In the genomic region with DNA sequence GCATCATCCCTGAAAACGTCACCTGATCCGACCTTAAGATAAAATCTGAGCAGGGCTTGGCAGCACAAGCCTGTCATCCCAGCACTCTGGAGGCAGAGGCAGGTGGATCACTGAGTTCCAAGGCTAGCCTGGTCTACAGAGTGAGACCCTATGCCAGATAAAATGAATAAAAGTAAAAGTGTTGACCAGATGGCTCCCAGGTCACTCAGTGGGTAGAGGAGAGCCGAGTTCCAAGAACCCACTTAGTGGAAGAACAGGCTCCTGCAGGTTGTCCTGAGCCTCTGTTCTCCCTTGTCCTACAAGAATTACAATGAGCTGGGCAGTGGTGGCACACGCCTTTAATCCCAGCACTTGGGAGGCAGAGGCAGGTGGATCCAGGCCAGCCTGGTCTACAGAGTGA, we compare ENCODE assay signal across 16 mouse cellular contexts. TPM values are rescaled to one million over a fixed set of nuclear protein-coding genes. Genes with fewer than 3 reads are reported as not detected.
DNase-seq lines count a peak whose midpoint lies in the region; TF ChIP-seq lines count a peak whose summit lies in the region.
"Had no signal": no experiment of that assay in that cellular context is flagged by ENCODE, and none has a peak within 500 bp of the region (broad histone marks: within the 10 kb centered on the region; RNA-seq: fewer than 3 reads in every experiment).

No protein-coding gene starts in this region.

- 41% methylated on average over 4 of the region's 4 CpGs for WGBS in cerebellum, adult 2 months
- WGBS in heart, adult 2 months, result 69% methylated on average over 4 of the region's 4 CpGs

- 0 out of 2 replicates have a peak overlapping the region, but pooled peaks have one; percentile 3 for H3K27ac ChIP-seq in cerebellum, adult 2 months (ENCODE audit: insufficient read depth, low read length)
- H3K27ac ChIP-seq in heart, adult 2 months, result no peak overlapping the region
- H3K27ac ChIP-seq: embryonic facial prominence, embryonic 10.5 days; embryonic facial prominence, embryonic 12.5 days; forebrain, embryonic 13.5 days; forebrain, embryonic 15.5 days had no signal

- peak; percentile 17 for DNase-seq in cerebellum, adult 11 months
- no peak for DNase-seq in cerebellum, postnatal 4 days (ENCODE audit: low spot score in 2 of 2)
- peak in 1 of 2 experiments; percentile 39 for DNase-seq in cerebellum, adult 2 months
- no peak for DNase-seq in cerebellum, adult 8-10 months
- DNase-seq in heart, adult 11 months, result peak; percentile 81
- no peak for DNase-seq in heart, adult 2 months
- no peak for DNase-seq in kidney, adult 18-20 months
- DNase-seq: adrenal gland, adult 2 months; adrenal gland, postnatal 10 days; adrenal gland, postnatal 25 days; B cell, adult 2 months; forebrain, postnatal 0 days had no signal

- TF ChIP-seq POLR2A in cerebellum, adult 2 months (IDR thresholded peaks at IDR 0.05; ENCODE audit: borderline replicate concordance, insufficient read depth, low read length), result no peak
- TF ChIP-seq POLR2A in heart, adult 2 months (IDR thresholded peaks at IDR 0.05; ENCODE audit: insufficient read depth, low read depth, low read length), result no peak

- intact Hi-C loops in heart, adult 2 months (cut with DNase I), result no loop called here

- no peak for TF ChIP-seq EP300 in heart, adult 2 months (IDR thresholded peaks at IDR 0.05; ENCODE audit: insufficient read depth, low read depth, low read length)

- H3K27me3 ChIP-seq in cerebellum, adult 2 months (ENCODE audit: control insufficient read depth, insufficient read depth, low read length), result no peaks in the 10 kb centered on the region
- no peaks in the 10 kb centered on the region for H3K27me3 ChIP-seq in heart, adult 2 months (ENCODE audit: control insufficient read depth, insufficient read depth, low read length)

- no peak for TF ChIP-seq CTCF in cerebellum, adult 2 months (IDR thresholded peaks at IDR 0.05; ENCODE audit: borderline replicate concordance, insufficient read depth, low read depth, low read length)
- TF ChIP-seq CTCF in heart, adult 2 months (IDR thresholded peaks at IDR 0.05), result no peak

- H3K79me2 ChIP-seq in heart, adult 2 months (replicated peaks; ENCODE audit: control insufficient read depth, insufficient read depth, low read length), result no peaks in the 10 kb centered on the region

- peaks cover 41% of the 10 kb centered on the region for H3K4me1 ChIP-seq in cerebellum, adult 2 months (ENCODE audit: control insufficient read depth, insufficient read depth, low read length)
- H3K4me1 ChIP-seq in heart, adult 2 months (ENCODE audit: control insufficient read depth, insufficient read depth, low read length), result peaks cover 2% of the 10 kb centered on the region

- H3K36me3 ChIP-seq in heart, adult 2 months (ENCODE audit: control insufficient read depth, insufficient read depth, low read length), result no peaks in the 10 kb centered on the region

- H3K9ac ChIP-seq in heart, adult 2 months (ENCODE audit: low read depth, low read length), result no peak overlapping the region
- H3K9ac ChIP-seq: embryonic facial prominence, embryonic 12.5 days; forebrain, embryonic 13.5 days; forebrain, embryonic 15.5 days; forebrain, postnatal 0 days had no signal

- H3K4me3 ChIP-seq in cerebellum, adult 2 months (replicated peaks; ENCODE audit: insufficient read depth, low read depth, low read length), result no peak overlapping the region
- H3K4me3 ChIP-seq in heart, adult 2 months, result no peak overlapping the region
- H3K4me3 ChIP-seq: embryonic facial prominence, embryonic 10.5 days; embryonic facial prominence, embryonic 12.5 days; forebrain, embryonic 13.5 days; forebrain, embryonic 15.5 days had no signal

RNA-seq across cellular contexts. Expression of gene Tle6, which starts 7.7 kb away (rescaled TPM):
- 8.7 and 9.6 TPM in 2 replicates for polyA plus RNA-seq in cerebellum, adult 2 months (2012; rRNA removed)
- total RNA-seq in heart, adult 2 months (2021), result 1 to 10 TPM; 5.1 to 7.7 TPM
- 19.0 and 20.1 TPM in 2 replicates for polyA plus RNA-seq in heart, adult 2 months (2012; rRNA removed)

RNA-seq across cellular contexts. Expression of gene BC025920, which starts 12.8 kb away (rescaled TPM):
- 3.6 and 3.7 TPM in 2 replicates for polyA plus RNA-seq in cerebellum, adult 2 months (2012; rRNA removed)
- 1 to 10 TPM; 2.5 to 3.7 TPM for total RNA-seq in heart, adult 2 months (2021)
- polyA plus RNA-seq in heart, adult 2 months (2012; rRNA removed), result 1.9 and 2.5 TPM in 2 replicates

RNA-seq across cellular contexts. Expression of gene Tle2, which starts 18.9 kb away (rescaled TPM):
- 282 and 321 TPM in 2 replicates for polyA plus RNA-seq in cerebellum, adult 2 months (2012; rRNA removed)
- total RNA-seq in heart, adult 2 months (2021), result 1 to 10 TPM; 6.8 to 7.4 TPM
- polyA plus RNA-seq in heart, adult 2 months (2012; rRNA removed), result 40.9 and 43.8 TPM in 2 replicates

RNA-seq across cellular contexts. Expression of gene Aes, which starts 33.9 kb away (rescaled TPM):
- polyA plus RNA-seq in cerebellum, adult 2 months (2012; rRNA removed), result 1,117 and 1,168 TPM in 2 replicates
- total RNA-seq in heart, adult 2 months (2021), result 1,000 to 10,000 TPM in 1 of 2 experiments, 100 to 1,000 TPM in 1; 982 to 1,113 TPM
- polyA plus RNA-seq in heart, adult 2 months (2012; rRNA removed), result 2,586 and 3,063 TPM in 2 replicates

RNA-seq across cellular contexts. Expression of gene Sirt6, which starts 34.4 kb away (rescaled TPM):
- 35.4 and 38.5 TPM in 2 replicates for polyA plus RNA-seq in cerebellum, adult 2 months (2012; rRNA removed)
- total RNA-seq in heart, adult 2 months (2021), result 1 to 10 TPM; 7.0 to 7.9 TPM
- polyA plus RNA-seq in heart, adult 2 months (2012; rRNA removed), result 11.5 and 15.4 TPM in 2 replicates

Comparison
In these comparisons a context has a peak if more than half of its experiments do, and no peak if none do; other contexts are left out.
1. DNase-seq: peak in cerebellum, adult 11 months (single experiment) and heart, adult 11 months (single experiment); none in cerebellum, postnatal 4 days (0 of 2), cerebellum, adult 8-10 months (single experiment), heart, adult 2 months (0 of 2) and kidney, adult 18-20 months (single experiment).